Mouse (Mus musculus): ENCODE measurements at regions not wholly inside any gene's neighbourhood (a gene's known extent, or its start where the extent isn't known, plus 50 kb on each side); places are given as distances from the start of the nearest gene placed in this dataset.
A peak's percentile ranks its signal among the peaks of the same experiment; 100 is the strongest.

- peak; percentile 54 for DNase-seq
Observed at GRCm38 (mm10) chr9:120812667-120813210, 116.3 kb upstream of the Ctnnb1 start.

GRCm38 (mm10) chr9:120814286-120814685 lies 114.7 kb upstream of the Ctnnb1 start:
- peak; percentile 58 for DNase-seq

- peak; percentile 64 for DNase-seq
Observed at GRCm38 (mm10) chr9:120818726-120819317, 110.2 kb upstream of the Ctnnb1 start.

GRCm38 (mm10) chr9:120820892-120821291 lies 108.1 kb upstream of the Ctnnb1 start:
- peak; percentile 26 for DNase-seq

GRCm38 (mm10) chr9:120823397-120823796 lies 105.6 kb upstream of the Ctnnb1 start:
- DNase-seq: no peak

GRCm38 (mm10) chr9:120826266-120826665 lies 102.8 kb upstream of the Ctnnb1 start:
- DNase-seq: peak; percentile 29

GRCm38 (mm10) chr9:120830526-120830925 lies 98.5 kb upstream of the Ctnnb1 start:
- peak; percentile 92 for DNase-seq

GRCm38 (mm10) chr9:120834166-120834565 lies 94.8 kb upstream of the Ctnnb1 start:
- no peak for DNase-seq

GRCm38 (mm10) chr9:120835621-120836020 lies 93.4 kb upstream of the Ctnnb1 start:
- DNase-seq: no peak

GRCm38 (mm10) chr9:120837431-120838150 lies 91.4 kb upstream of the Ctnnb1 start:
- DNase-seq: peak; percentile 53

GRCm38 (mm10) chr9:120843753-120844152 lies 85.3 kb upstream of the Ctnnb1 start:
- DNase-seq: no peak

GRCm38 (mm10) chr9:120845538-120845937 lies 83.5 kb upstream of the Ctnnb1 start:
- no peak for DNase-seq

GRCm38 (mm10) chr9:120847649-120848048 lies 81.4 kb upstream of the Ctnnb1 start:
- DNase-seq: no peak

- no peak for DNase-seq
Observed at GRCm38 (mm10) chr9:120848962-120849361, 80.1 kb upstream of the Ctnnb1 start.

GRCm38 (mm10) chr9:120850092-120850491 lies 78.9 kb upstream of the Ctnnb1 start:
- no peak for DNase-seq

GRCm38 (mm10) chr9:120851914-120852313 lies 77.1 kb upstream of the Ctnnb1 start:
- no peak for DNase-seq

- peak; percentile 18 for DNase-seq
Observed at GRCm38 (mm10) chr9:120852572-120852971, 76.4 kb upstream of the Ctnnb1 start.

- DNase-seq: peak; percentile 58
Observed at GRCm38 (mm10) chr9:120853032-120853597, 75.9 kb upstream of the Ctnnb1 start.

GRCm38 (mm10) chr9:120854351-120854750 lies 74.7 kb upstream of the Ctnnb1 start:
- no peak for DNase-seq

- DNase-seq: peak; percentile 77
Observed at GRCm38 (mm10) chr9:120855293-120856050, 73.5 kb upstream of the Ctnnb1 start.

GRCm38 (mm10) chr9:120857849-120858510 lies 71.0 kb upstream of the Ctnnb1 start:
- no peak for DNase-seq
